Mouse (Mus musculus) hindbrain, embryonic 15.5 days (tissue): ENCODE results near the gene Sppl2b. TPM values are rescaled to one million over a fixed set of nuclear protein-coding genes. Genes with fewer than 3 reads are reported as not detected.

Experiments used
- ATAC-seq: fragments of 200-750 bp; cut with Nextera tagmentation; 2 replicates; pipeline ENCODE4 v1.8.0; 2017; ENCODE audit warnings: low read depth, moderate number of reproducible peaks, moderate TSS enrichment; ENCODE audit not compliant: low FRiP score
- H3K27ac ChIP-seq: fragments of 300-500 bp; sonication (generic); replicated peaks from 2 replicates; pipeline ENCODE4 v1.5.1; 2015; ENCODE audit warnings: mild to moderate bottlenecking, inconsistent platforms
- H3K27me3 ChIP-seq: fragments of 300-500 bp; sonication (generic); 2 replicates; pipeline ENCODE4 v1.6.1; 2015; ENCODE audit warnings: control low read depth, inconsistent platforms
- H3K36me3 ChIP-seq: fragments of 300-500 bp; sonication (generic); 2 replicates; pipeline ENCODE4 v1.6.1; 2015; ENCODE audit warnings: control low read depth, inconsistent platforms
- H3K4me1 ChIP-seq: fragments of 300-500 bp; sonication (generic); replicated peaks from 2 replicates; pipeline ENCODE4 v1.6.1; 2015; ENCODE audit warnings: control low read depth, inconsistent platforms
- H3K4me2 ChIP-seq: fragments of 300-500 bp; sonication (generic); 2 replicates; pipeline ENCODE4 v1.6.1; 2015; ENCODE audit warnings: moderate library complexity, mild to moderate bottlenecking, inconsistent platforms
- H3K4me3 ChIP-seq: fragments of 300-500 bp; sonication (generic); 2 replicates; pipeline ENCODE4 v1.5.1; 2015; ENCODE audit warnings: mild to moderate bottlenecking, inconsistent platforms
- H3K9ac ChIP-seq: fragments of 300-500 bp; sonication (generic); 2 replicates; pipeline ENCODE4 v1.6.1; 2015; ENCODE audit warnings: inconsistent platforms
- H3K9me3 ChIP-seq: fragments of 300-500 bp; sonication (generic); 2 replicates; pipeline ENCODE4 v1.6.1; 2016; ENCODE audit warnings: control low read depth, inconsistent platforms
- WGBS: fragments of 180-500 bp; shearing (Covaris S2); methylation state at CpG from one replicate; pipeline ENCODE4 v1.1.7; 2015; 5-methylcytosine and 5-hydroxymethylcytosine counted together
- polyA plus RNA-seq: library from polyadenylated mRNA; unstranded; fragments of >200 nt; fragmentation: Nextera tagmentation; extraction: Ambion mirVana; gene quantifications from 2 replicates; pipeline ENCODE4 v1.2.1, GENCODE M21; 2015

Sppl2b gene
- polyA plus RNA-seq, 1 experiment from 2014 or later: 87.4 TPM

- Histone ChIP-seq H3K4me2 (no peak overlapping the region), H3K4me3 (no peak overlapping the region), H3K4me1 (peaks cover 16% of the 10 kb centered on the region), H3K9ac (no peak overlapping the region), H3K27ac (no peak overlapping the region), H3K9me3 (no peaks in the 10 kb centered on the region), H3K27me3 (peaks cover 22% of the 10 kb centered on the region), H3K36me3 (no peaks in the 10 kb centered on the region)
- ATAC-seq: no peak
- WGBS: 61% methylated on average over 2 of the region's 2 CpGs
Measured at GRCm38 (mm10) chr10:80841685-80842084, 13.4 kb upstream of the Sppl2b start.

- Histone ChIP-seq H3K27ac (no peak overlapping the region), H3K4me2 (peak overlapping the region; percentile 85; the same call in 1 of the 2 replicates), H3K9ac (no peak overlapping the region), H3K4me3 (no peak overlapping the region), H3K36me3 (no peaks in the 10 kb centered on the region), H3K9me3 (no peaks in the 10 kb centered on the region), H3K4me1 (peaks cover 16% of the 10 kb centered on the region), H3K27me3 (peaks cover 22% of the 10 kb centered on the region)
- ATAC-seq: no peak
- 85% methylated on average over 15 of the region's 15 CpGs for WGBS
Measured at GRCm38 (mm10) chr10:80842334-80842733, 12.7 kb upstream of the Sppl2b start.

- no peaks in the 10 kb centered on the region for H3K9me3 ChIP-seq
- H3K4me3 ChIP-seq: peak overlapping the region; percentile 66
- no peaks in the 10 kb centered on the region for H3K36me3 ChIP-seq
- H3K27ac ChIP-seq: peak overlapping the region; percentile 17; the same call in 1 of the 2 replicates
- H3K9ac ChIP-seq: peak overlapping the region; percentile 74
- WGBS: 8% methylated on average over 32 of the region's 32 CpGs
- H3K4me2 ChIP-seq: peak overlapping the region; percentile 85
- H3K27me3 ChIP-seq: peaks cover 22% of the 10 kb centered on the region
- ATAC-seq: peak; percentile 36
- H3K4me1 ChIP-seq: peaks cover 16% of the 10 kb centered on the region
Measured at GRCm38 (mm10) chr10:80843087-80843930, 11.8 kb upstream of the Sppl2b start.

- Histone ChIP-seq H3K4me2 (peak within 1 kb of the TSS; percentile 85), H3K4me1 (peaks cover 16% of the 10 kb centered on the region), H3K9me3 (no peaks in the 10 kb centered on the region), H3K36me3 (no peaks in the 10 kb centered on the region), H3K27ac (peak within 1 kb of the TSS; percentile 17; the same call in 1 of the 2 replicates), H3K4me3 (peak within 1 kb of the TSS; percentile 66), H3K27me3 (peaks cover 22% of the 10 kb centered on the region), H3K9ac (peak within 1 kb of the TSS; percentile 74)
- 7% methylated on average over 37 of the region's 51 CpGs for WGBS
- peak; percentile 64 for ATAC-seq
Measured at GRCm38 (mm10) chr10:80843931-80844547, 11.0 kb upstream of the Sppl2b start, which contains the start of gene Lingo3. Gene Lingo3 (minus strand): TSS chr10:80844039.

- H3K36me3 ChIP-seq: no peaks in the 10 kb centered on the region
- H3K27me3 ChIP-seq: peaks cover 22% of the 10 kb centered on the region
- H3K9me3 ChIP-seq: no peaks in the 10 kb centered on the region
- H3K4me2 ChIP-seq: no peak overlapping the region
- no peak for ATAC-seq
- H3K27ac ChIP-seq: no peak overlapping the region
- peaks cover 16% of the 10 kb centered on the region for H3K4me1 ChIP-seq
- H3K9ac ChIP-seq: no peak overlapping the region
- WGBS: 52% methylated on average over 8 of the region's 8 CpGs
- no peak overlapping the region for H3K4me3 ChIP-seq
Measured at GRCm38 (mm10) chr10:80845055-80845693, 9.9 kb upstream of the Sppl2b start.

- H3K4me1 ChIP-seq: peaks cover 16% of the 10 kb centered on the region
- H3K9me3 ChIP-seq: no peaks in the 10 kb centered on the region
- H3K27ac ChIP-seq: no peak overlapping the region
- peaks cover 22% of the 10 kb centered on the region for H3K27me3 ChIP-seq
- no peak overlapping the region for H3K4me2 ChIP-seq
- WGBS: 74% methylated on average over 12 of the region's 12 CpGs
- no peak overlapping the region for H3K4me3 ChIP-seq
- no peaks in the 10 kb centered on the region for H3K36me3 ChIP-seq
- ATAC-seq: no peak
- no peak overlapping the region for H3K9ac ChIP-seq
Measured at GRCm38 (mm10) chr10:80845732-80846131, 9.3 kb upstream of the Sppl2b start.

- Histone ChIP-seq H3K4me3 (no peak overlapping the region), H3K36me3 (peaks cover 20% of the 10 kb centered on the region; the same call in 1 of the 2 replicates), H3K4me1 (peaks cover 11% of the 10 kb centered on the region), H3K4me2 (no peak overlapping the region), H3K27me3 (peaks cover 15% of the 10 kb centered on the region), H3K9me3 (no peaks in the 10 kb centered on the region), H3K27ac (no peak overlapping the region), H3K9ac (no peak overlapping the region)
- ATAC-seq: no peak
- 14% methylated on average over 10 of the region's 10 CpGs for WGBS
Measured at GRCm38 (mm10) chr10:80848571-80848970, 6.5 kb upstream of the Sppl2b start.

GRCm38 (mm10) chr10:80855749-80856073, 636 bp downstream of the Sppl2b start:
- H3K9me3 ChIP-seq: no peaks in the 10 kb centered on the region
- ATAC-seq: no peak

GRCm38 (mm10) chr10:80856267-80856666, 1.2 kb downstream of the Sppl2b start:
- Histone ChIP-seq H3K4me3 (peak overlapping the region; percentile 99; the same call in 1 of the 2 replicates), H3K27ac (no peak overlapping the region), H3K4me1 (peaks cover 45% of the 10 kb centered on the region), H3K9ac (peak overlapping the region; percentile 95; the same call in 1 of the 2 replicates), H3K4me2 (peak overlapping the region; percentile 99), H3K27me3 (no peaks in the 10 kb centered on the region), H3K9me3 (no peaks in the 10 kb centered on the region), H3K36me3 (peaks cover 16% of the 10 kb centered on the region; the same call in 1 of the 2 replicates)
- no peak for ATAC-seq
- WGBS: 69% methylated on average over 3 of the region's 3 CpGs

More at GRCm38 (mm10) chr10:80855749-80856073, 636 bp downstream of the Sppl2b start:
- Histone ChIP-seq H3K27me3 (no peaks in the 10 kb centered on the region), H3K4me1 (peaks cover 45% of the 10 kb centered on the region), H3K36me3 (peaks cover 20% of the 10 kb centered on the region; the same call in 1 of the 2 replicates), H3K4me2 (peak overlapping the region; percentile 99), H3K4me3 (peak overlapping the region; percentile 99), H3K27ac (peak overlapping the region; percentile 62), H3K9ac (peak overlapping the region; percentile 95)
- WGBS: 23% methylated on average over 11 of the region's 11 CpGs

GRCm38 (mm10) chr10:80856908-80857307, 1.8 kb downstream of the Sppl2b start:
- Histone ChIP-seq H3K36me3 (peaks cover 16% of the 10 kb centered on the region; the same call in 1 of the 2 replicates), H3K9me3 (no peaks in the 10 kb centered on the region), H3K4me3 (no peak overlapping the region), H3K27me3 (no peaks in the 10 kb centered on the region), H3K27ac (peak overlapping the region; percentile 50), H3K4me1 (peaks cover 45% of the 10 kb centered on the region), H3K9ac (0 out of 2 replicates have a peak overlapping the region, but pooled peaks have one; percentile 95), H3K4me2 (peak overlapping the region; percentile 21; the same call in 1 of the 2 replicates)
- WGBS: 84% methylated on average over 5 of the region's 5 CpGs
- no peak for ATAC-seq

GRCm38 (mm10) chr10:80857386-80857785, 2.3 kb downstream of the Sppl2b start:
- no peaks in the 10 kb centered on the region for H3K9me3 ChIP-seq
- no peaks in the 10 kb centered on the region for H3K27me3 ChIP-seq
- H3K36me3 ChIP-seq: peaks cover 16% of the 10 kb centered on the region; the same call in 1 of the 2 replicates
- WGBS: 27% methylated on average over 8 of the region's 8 CpGs
- peak overlapping the region; percentile 21; the same call in 1 of the 2 replicates for H3K4me2 ChIP-seq
- H3K9ac ChIP-seq: no peak overlapping the region
- H3K4me1 ChIP-seq: peaks cover 45% of the 10 kb centered on the region
- ATAC-seq: no peak
- H3K4me3 ChIP-seq: 0 out of 2 replicates have a peak overlapping the region, but pooled peaks have one; percentile 6
- H3K27ac ChIP-seq: peak overlapping the region; percentile 62
